Mouse (Mus musculus) cortical plate, adult 2 months (tissue): ENCODE data around the gene Psma5.

Experiments
- CTCF ChIP-seq: fragments of 200-500 bp; IDR thresholded peaks from 2 replicates; pipeline ENCODE4 v1.5.1; 2011; ENCODE audit warnings: mild to moderate bottlenecking, control low read depth, low read length; ENCODE audit not compliant: insufficient read depth; ENCODE audit errors: extremely low read depth
- POLR2A ChIP-seq: fragments of 200-500 bp; IDR thresholded peaks from 2 replicates; pipeline ENCODE4 v1.6.1; 2011; ENCODE audit warnings: mild to moderate bottlenecking, low read length, control low read depth; ENCODE audit not compliant: insufficient read depth; ENCODE audit errors: extremely low read depth

- TF ChIP-seq CTCF, result no peak
- TF ChIP-seq POLR2A, result no peak
Observed at GRCm38 (mm10) chr3:108227521-108227920, 29.2 kb upstream of the Psma5 start.
